Mouse (Mus musculus) gastrocnemius, postnatal 25 days (tissue): ENCODE measurements around the gene 4933405L10Rik. TPM values are rescaled to one million over a fixed set of nuclear protein-coding genes. Genes with fewer than 3 reads are reported as not detected.

Source experiments
- DNase-seq: peaks from one replicate; pipeline ENCODE4 v3.0.0; 2022
- total RNA-seq, 2 experiments: library from RNA; stranded (reverse); gene quantifications; 1 replicate in 1 of 2; 2 replicates in 1 of 2; pipeline ENCODE4 v1.2.3; 2021

Gene 4933405L10Rik
- total RNA-seq, 2 experiments from 2014 or later, result not detected

- DNase-seq, result no peak
These were observed 50.4 kb downstream of the 4933405L10Rik start for GRCm38 (mm10) chr8:105757796-105758276.

DNA sequence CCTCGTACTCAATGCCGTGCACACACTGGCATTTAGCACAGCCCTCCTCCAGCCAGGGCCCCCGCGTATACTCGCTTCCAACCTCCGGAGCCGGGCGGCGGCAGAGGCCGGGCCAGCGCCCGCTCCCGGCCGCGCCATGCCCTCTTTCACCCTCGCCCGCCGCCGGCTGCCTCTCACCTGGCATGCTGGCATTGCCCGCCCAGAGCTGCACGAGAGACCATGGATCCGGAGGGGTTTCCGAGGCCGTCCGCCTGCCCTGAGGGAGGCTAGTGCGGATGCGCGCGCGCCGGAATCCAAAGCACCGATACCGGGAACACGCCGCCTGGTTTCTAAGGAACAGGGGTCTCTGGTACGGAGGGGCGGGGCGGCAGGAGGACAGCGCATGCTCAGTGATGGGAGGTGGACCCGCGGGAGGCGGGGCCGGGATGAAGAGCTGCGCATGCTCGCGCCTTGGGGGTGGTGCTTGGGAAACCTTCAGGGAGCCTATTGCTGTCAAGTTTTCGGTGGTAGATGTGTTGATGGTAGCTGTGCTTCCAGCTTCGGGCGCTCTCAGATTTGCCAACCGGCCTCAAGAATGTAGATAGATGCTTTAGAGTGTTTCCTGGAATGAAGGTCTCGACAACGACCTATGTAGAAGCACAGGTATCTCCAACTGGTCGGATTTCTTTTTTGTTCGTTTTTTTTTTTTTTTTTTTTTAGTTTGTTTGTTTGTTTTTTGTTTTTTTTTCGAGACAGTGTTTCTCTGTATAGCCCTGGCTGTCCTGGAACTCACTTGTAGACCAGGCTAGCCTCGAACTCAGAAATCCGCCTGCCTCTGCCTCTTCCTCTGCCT is 51.0 kb downstream of the 4933405L10Rik start, which contains the start of gene Gfod2:
Gfod2 (minus strand) TSS at position 388 of the 832 bp plus-strand sequence.
- peak; percentile 95 for DNase-seq

Other genes with a start within 250 kb of the 4933405L10Rik start
- gene Tppp3, start 236.1 kb upstream of the 4933405L10Rik start, total RNA-seq, result 10 to 100 TPM; 86.7 to 99.2 TPM
- gene Zdhhc1, start 210.8 kb upstream of the 4933405L10Rik start, total RNA-seq, result 10 to 100 TPM in 1 of 2 experiments, 1 to 10 TPM in 1; 8.7 to 10.1 TPM
- under 1 TPM; 0.51 to 0.61 TPM for gene Hsd11b2, start 188.9 kb upstream of the 4933405L10Rik start, total RNA-seq
- 10 to 100 TPM; 41.7 to 45.1 TPM for gene Atp6v0d1, start 141.6 kb upstream of the 4933405L10Rik start, total RNA-seq
- gene Ripor1, start 102.4 kb upstream of the 4933405L10Rik start, total RNA-seq, result 10 to 100 TPM; 15.5 to 19.6 TPM
- gene Ctcf, start 71.1 kb upstream of the 4933405L10Rik start, total RNA-seq, result 10 to 100 TPM; 29.2 to 29.6 TPM
- 1 to 10 TPM in 1 of 2 experiments, not detected in 1; 1.7 TPM for gene Agrp, start 70.3 kb upstream of the 4933405L10Rik start, total RNA-seq
- under 1 TPM in 1 of 2 experiments, not detected in 1; 0.11 TPM for gene Carmil2, start 21.4 kb upstream of the 4933405L10Rik start, total RNA-seq
- gene Acd, start 6.6 kb upstream of the 4933405L10Rik start, total RNA-seq, result 1 to 10 TPM; 6.5 to 6.8 TPM
- gene Pard6a, start 6.5 kb upstream of the 4933405L10Rik start, total RNA-seq, result 1 to 10 TPM; 5.4 to 5.7 TPM
- 1 to 10 TPM in 1 of 2 experiments, under 1 TPM in 1; 0.82 to 1.0 TPM for gene Enkd1, start 555 bp downstream of the 4933405L10Rik start, total RNA-seq
- gene Gfod2, start 51.0 kb downstream of the 4933405L10Rik start, total RNA-seq, result 1 to 10 TPM; 5.1 to 6.2 TPM
- gene Ranbp10, start 119.7 kb downstream of the 4933405L10Rik start, total RNA-seq, result 10 to 100 TPM; 14.6 to 20.5 TPM
- not detected for gene Tsnaxip1, start 120.1 kb downstream of the 4933405L10Rik start, total RNA-seq
- gene Cenpt, start 145.6 kb downstream of the 4933405L10Rik start, total RNA-seq, result 1 to 10 TPM; 1.2 to 1.7 TPM
- 10 to 100 TPM; 19.3 to 19.5 TPM for gene Thap11, start 147.5 kb downstream of the 4933405L10Rik start, total RNA-seq
- gene Nutf2, start 152.9 kb downstream of the 4933405L10Rik start, total RNA-seq, result 10 to 100 TPM; 47.7 to 79.5 TPM
- gene Edc4, start 173.2 kb downstream of the 4933405L10Rik start, total RNA-seq, result 10 to 100 TPM; 17.5 to 18.4 TPM
- not detected for gene Nrn1l, start 185.9 kb downstream of the 4933405L10Rik start, total RNA-seq
- gene Pskh1, start 192.8 kb downstream of the 4933405L10Rik start, total RNA-seq, result 10 to 100 TPM in 1 of 2 experiments, 1 to 10 TPM in 1; 10.0 to 10.7 TPM
- not detected for gene Ctrl, start 226.2 kb downstream of the 4933405L10Rik start, total RNA-seq
- 10 to 100 TPM; 19.1 to 22.1 TPM for gene Psmb10, start 230.8 kb downstream of the 4933405L10Rik start, total RNA-seq
- gene Lcat, start 235.7 kb downstream of the 4933405L10Rik start, total RNA-seq, result under 1 TPM; 0.46 to 0.80 TPM